In the genomic region with DNA sequence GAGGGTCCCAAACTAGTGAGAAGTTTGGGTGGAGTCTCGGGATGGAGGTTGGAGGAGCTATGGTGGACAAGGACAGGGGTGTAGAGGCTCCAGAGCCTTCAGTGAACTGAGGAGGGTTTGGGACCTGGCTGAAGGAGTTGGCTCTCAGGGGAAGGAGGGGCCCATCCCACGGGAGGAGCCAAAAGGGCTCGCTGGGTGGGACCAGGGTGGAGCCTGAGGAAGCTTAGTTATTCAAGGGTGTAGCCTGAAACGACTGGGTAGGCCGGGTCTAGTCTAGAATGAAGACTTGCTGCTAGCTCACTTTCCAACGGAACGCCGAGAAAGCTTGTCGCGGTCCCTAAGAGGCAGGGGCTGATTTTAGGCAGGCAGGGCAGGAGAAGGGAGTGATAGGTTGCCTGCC, we compare ENCODE assay signal across 8 mouse cellular contexts. TPM values are rescaled to one million over a fixed set of nuclear protein-coding genes. Genes with fewer than 3 reads are reported as not detected.
A peak's percentile ranks its signal among the peaks of the same experiment; 100 is the strongest.
DNase-seq lines count a peak whose midpoint lies in the region; ATAC-seq and TF ChIP-seq lines count a peak whose summit lies in the region.

No protein-coding gene starts in this region.

- DNase-seq in cerebellum, adult 2 months: no peak
- no peak for DNase-seq in cerebellum, adult 11-12 months
- DNase-seq in gastrocnemius, postnatal 36 days: peak; percentile 57 to 61
- peak; percentile 90 to 92 for DNase-seq in lung, adult 18-20 months
- DNase-seq in cerebellum, postnatal 14 days: no peak

- 6% methylated on average over 10 of the region's 10 CpGs for WGBS in cerebellum, adult 2 months
- under 1% methylated on average over 10 of the region's 10 CpGs for WGBS in intestine, embryonic 16.5 days
- WGBS in neural tube, embryonic 15.5 days: under 1% methylated on average over 10 of the region's 10 CpGs

- no peaks in the 10 kb centered on the region for H3K27me3 ChIP-seq in cerebellum, adult 2 months (ENCODE audit: control insufficient read depth, insufficient read depth, low read length)
- H3K27me3 ChIP-seq in intestine, embryonic 16.5 days (replicated peaks; ENCODE audit: control insufficient read depth, insufficient read depth, low read length): peaks cover 19% of the 10 kb centered on the region
- peaks cover 34% of the 10 kb centered on the region for H3K27me3 ChIP-seq in neural tube, embryonic 15.5 days (replicated peaks)

- intact Hi-C loops in gastrocnemius, postnatal 36 days (cut with DNase I): loop anchor here (10.0 kb wide), 1 partner anchor 227 kb away; no protein-coding TSS in a partner anchor

- no peaks in the 10 kb centered on the region for H3K36me3 ChIP-seq in intestine, embryonic 16.5 days (ENCODE audit: control insufficient read depth, insufficient read depth, low read length)
- H3K36me3 ChIP-seq in neural tube, embryonic 15.5 days: no peaks in the 10 kb centered on the region

- no peak for TF ChIP-seq CTCF in cerebellum, adult 2 months (IDR thresholded peaks at IDR 0.05; ENCODE audit: borderline replicate concordance, insufficient read depth, low read depth, low read length)

- no peaks in the 10 kb centered on the region for H3K9me3 ChIP-seq in intestine, embryonic 16.5 days (ENCODE audit: control insufficient read depth, low read length)
- no peaks in the 10 kb centered on the region for H3K9me3 ChIP-seq in neural tube, embryonic 15.5 days (replicated peaks)

- no peak overlapping the region for H3K27ac ChIP-seq in cerebellum, adult 2 months (ENCODE audit: insufficient read depth, low read length)
- no peak overlapping the region for H3K27ac ChIP-seq in intestine, embryonic 16.5 days (ENCODE audit: low read length)
- no peak overlapping the region for H3K27ac ChIP-seq in neural tube, embryonic 15.5 days (replicated peaks)

- H3K4me1 ChIP-seq in cerebellum, adult 2 months (ENCODE audit: control insufficient read depth, insufficient read depth, low read length): peaks cover 3% of the 10 kb centered on the region; the same call in 1 of the 2 replicates
- H3K4me1 ChIP-seq in intestine, embryonic 16.5 days (ENCODE audit: control insufficient read depth, insufficient read depth, low read length): peaks cover 5% of the 10 kb centered on the region
- H3K4me1 ChIP-seq in neural tube, embryonic 15.5 days: peaks cover 19% of the 10 kb centered on the region

- peak overlapping the region; percentile 68 for H3K9ac ChIP-seq in intestine, embryonic 16.5 days (ENCODE audit: low read depth, low read length)
- 0 out of 2 replicates have a peak overlapping the region, but pooled peaks have one; percentile 14 for H3K9ac ChIP-seq in neural tube, embryonic 15.5 days (replicated peaks)

- H3K4me3 ChIP-seq in cerebellum, adult 2 months (replicated peaks; ENCODE audit: insufficient read depth, low read depth, low read length): peak overlapping the region; percentile 47
- H3K4me3 ChIP-seq in intestine, embryonic 16.5 days (ENCODE audit: low read length): peak overlapping the region; percentile 56
- peak overlapping the region; percentile 49 for H3K4me3 ChIP-seq in neural tube, embryonic 15.5 days (replicated peaks)

- H3K4me2 ChIP-seq in intestine, embryonic 16.5 days (ENCODE audit: low read depth, low read length): peak overlapping the region; percentile 82
- H3K4me2 ChIP-seq in neural tube, embryonic 15.5 days: peak overlapping the region; percentile 93

- no peak for TF ChIP-seq POLR2A in cerebellum, adult 2 months (IDR thresholded peaks at IDR 0.05; ENCODE audit: borderline replicate concordance, insufficient read depth, low read length)

- peak; percentile 70 for ATAC-seq in common myeloid progenitor, adult 5-6 weeks (replicated peaks; ENCODE audit: low read depth, poor library complexity, severe bottlenecking)
- ATAC-seq in intestine, embryonic 16.5 days: peak; percentile 89
- 0 out of 2 replicates have a peak, but pooled peaks have one; percentile 12 for ATAC-seq in neural tube, embryonic 15.5 days (ENCODE audit: low FRiP score)

RNA-seq across cellular contexts. Expression of a gene that starts 9.0 kb away (rescaled TPM):
- 0.16 and 0.40 TPM in 2 replicates for polyA plus RNA-seq in cerebellum, adult 2 months (2012; rRNA removed)
- total RNA-seq in common myeloid progenitor, adult 5-6 weeks (2017): not detected in 2 replicates
- not detected for total RNA-seq in gastrocnemius, postnatal 36 days (2021)
- polyA plus RNA-seq in intestine, embryonic 16.5 days (2015; fragmentation: Nextera tagmentation; extraction: Ambion mirVana): 0.28 TPM in 1 of 2 replicates, not detected in the other
- 0.14 and 0.24 TPM in 2 replicates for polyA plus RNA-seq in neural tube, embryonic 15.5 days (2015; fragmentation: Nextera tagmentation; extraction: Ambion mirVana)

RNA-seq across cellular contexts. Expression of a gene that starts 22.7 kb away (rescaled TPM):
- polyA plus RNA-seq in cerebellum, adult 2 months (2012; rRNA removed): 216 and 229 TPM in 2 replicates
- total RNA-seq in common myeloid progenitor, adult 5-6 weeks (2017): 22.4 and 31.1 TPM in 2 replicates
- 10 to 100 TPM; 55.0 to 56.3 TPM for total RNA-seq in gastrocnemius, postnatal 36 days (2021)
- polyA plus RNA-seq in intestine, embryonic 16.5 days (2015; fragmentation: Nextera tagmentation; extraction: Ambion mirVana): 56.8 and 61.2 TPM in 2 replicates
- polyA plus RNA-seq in neural tube, embryonic 15.5 days (2015; fragmentation: Nextera tagmentation; extraction: Ambion mirVana): 122 and 126 TPM in 2 replicates

RNA-seq across cellular contexts. Expression of a gene that starts 22.7 kb away (rescaled TPM):
- 129 and 137 TPM in 2 replicates for polyA plus RNA-seq in cerebellum, adult 2 months (2012; rRNA removed)
- total RNA-seq in common myeloid progenitor, adult 5-6 weeks (2017): 0.23 and 1.2 TPM in 2 replicates
- total RNA-seq in gastrocnemius, postnatal 36 days (2021): 1 to 10 TPM; 1.2 to 1.8 TPM
- 14.0 and 14.2 TPM in 2 replicates for polyA plus RNA-seq in intestine, embryonic 16.5 days (2015; fragmentation: Nextera tagmentation; extraction: Ambion mirVana)
- 55.5 and 59.0 TPM in 2 replicates for polyA plus RNA-seq in neural tube, embryonic 15.5 days (2015; fragmentation: Nextera tagmentation; extraction: Ambion mirVana)

RNA-seq across cellular contexts. Expression of a gene that starts 34.4 kb away (rescaled TPM):
- 225 and 227 TPM in 2 replicates for polyA plus RNA-seq in cerebellum, adult 2 months (2012; rRNA removed)
- 143 and 170 TPM in 2 replicates for total RNA-seq in common myeloid progenitor, adult 5-6 weeks (2017)
- total RNA-seq in gastrocnemius, postnatal 36 days (2021): 100 to 1,000 TPM; 105 to 123 TPM
- polyA plus RNA-seq in intestine, embryonic 16.5 days (2015; fragmentation: Nextera tagmentation; extraction: Ambion mirVana): 363 and 439 TPM in 2 replicates
- polyA plus RNA-seq in neural tube, embryonic 15.5 days (2015; fragmentation: Nextera tagmentation; extraction: Ambion mirVana): 605 and 615 TPM in 2 replicates

RNA-seq across cellular contexts. Expression of a gene that starts 45.5 kb away (rescaled TPM):
- polyA plus RNA-seq in cerebellum, adult 2 months (2012; rRNA removed): 126 and 130 TPM in 2 replicates
- total RNA-seq in common myeloid progenitor, adult 5-6 weeks (2017): 92.9 and 129 TPM in 2 replicates
- 10 to 100 TPM; 18.3 to 20.3 TPM for total RNA-seq in gastrocnemius, postnatal 36 days (2021)
- polyA plus RNA-seq in intestine, embryonic 16.5 days (2015; fragmentation: Nextera tagmentation; extraction: Ambion mirVana): 96.1 and 115 TPM in 2 replicates
- polyA plus RNA-seq in neural tube, embryonic 15.5 days (2015; fragmentation: Nextera tagmentation; extraction: Ambion mirVana): 56.8 and 70.2 TPM in 2 replicates

Comparison
In these comparisons a context has a peak if more than half of its experiments do, and no peak if none do; other contexts are left out.
1. DNase-seq: peak in gastrocnemius, postnatal 36 days (2 of 2) and lung, adult 18-20 months (2 of 2); none in cerebellum, adult 2 months (0 of 2), cerebellum, adult 11-12 months (single experiment) and cerebellum, postnatal 14 days (0 of 2).
2. ATAC-seq: peak in every context shown above with its lines; median percentile 89 in intestine, embryonic 16.5 days; 70 in common myeloid progenitor, adult 5-6 weeks; 12 in neural tube, embryonic 15.5 days.
3. Peak in every context shown above with its lines, with median percentiles within 50 percentile points of each other: H3K4me3 ChIP-seq.